Mouse (Mus musculus) kidney, embryonic 15.5 days (tissue): Measurements from ENCODE around the gene Hsf5. TPM values are rescaled to one million over a fixed set of nuclear protein-coding genes. Genes with fewer than 3 reads are reported as not detected.

Source experiments
- ATAC-seq: fragments of 200-750 bp; cut with Nextera tagmentation; replicated peaks from 2 replicates; pipeline ENCODE4 v1.8.0; 2017; ENCODE audit warnings: moderate TSS enrichment; ENCODE audit not compliant: low FRiP score
- H3K27ac ChIP-seq: fragments of 300-500 bp; sonication (generic); 2 replicates; pipeline ENCODE4 v1.5.1; 2015; ENCODE audit warnings: mild to moderate bottlenecking, inconsistent platforms
- H3K27me3 ChIP-seq: fragments of 300-500 bp; sonication (generic); 2 replicates; pipeline ENCODE4 v1.6.1; 2015; ENCODE audit warnings: inconsistent platforms
- H3K36me3 ChIP-seq: fragments of 300-500 bp; sonication (generic); 2 replicates; pipeline ENCODE4 v1.6.1; 2015; ENCODE audit warnings: inconsistent platforms
- H3K4me1 ChIP-seq: fragments of 300-500 bp; sonication (generic); 2 replicates; pipeline ENCODE4 v1.6.1; 2015; ENCODE audit warnings: inconsistent platforms
- H3K4me2 ChIP-seq: fragments of 300-500 bp; sonication (generic); 2 replicates; pipeline ENCODE4 v1.6.1; 2015; ENCODE audit warnings: moderate library complexity, mild to moderate bottlenecking, inconsistent platforms
- H3K4me3 ChIP-seq: fragments of 300-500 bp; sonication (generic); replicated peaks from 2 replicates; pipeline ENCODE4 v1.5.1; 2015; ENCODE audit warnings: mild to moderate bottlenecking, inconsistent platforms
- H3K9ac ChIP-seq: fragments of 300-500 bp; sonication (generic); 2 replicates; pipeline ENCODE4 v1.6.1; 2015; ENCODE audit warnings: mild to moderate bottlenecking, inconsistent platforms
- H3K9me3 ChIP-seq: fragments of 300-500 bp; sonication (generic); replicated peaks from 2 replicates; pipeline ENCODE4 v1.6.1; 2016; ENCODE audit warnings: inconsistent platforms
- WGBS: fragments of 180-500 bp; shearing (Covaris S2); methylation state at CpG from one replicate; pipeline ENCODE4 v1.1.7; 2015; ENCODE audit warnings: mixed read lengths; 5-methylcytosine and 5-hydroxymethylcytosine counted together
- polyA plus RNA-seq: library from polyadenylated mRNA; unstranded; fragments of >200 nt; fragmentation: Nextera tagmentation; extraction: Ambion mirVana; gene quantifications from 2 replicates; pipeline ENCODE4 v1.2.1, GENCODE M21; 2015

Gene Hsf5
- polyA plus RNA-seq, 1 experiment from 2014 or later = 0.26 TPM

GRCm38 (mm10) chr11:87615551-87615950 is 1.4 kb upstream of the Hsf5 start:
- Histone ChIP-seq H3K27me3 (no peaks in the 10 kb centered on the region), H3K4me2 (no peak overlapping the region), H3K9ac (no peak overlapping the region), H3K4me3 (no peak overlapping the region), H3K4me1 (no peaks in the 10 kb centered on the region), H3K27ac (no peak overlapping the region), H3K36me3 (peaks cover 83% of the 10 kb centered on the region), H3K9me3 (no peaks in the 10 kb centered on the region)
- no peak for ATAC-seq
- WGBS = 94% methylated on average over 5 of the region's 5 CpGs

- H3K4me3 ChIP-seq = no peak overlapping the region
- no peak overlapping the region for H3K9ac ChIP-seq
- peaks cover 79% of the 10 kb centered on the region for H3K36me3 ChIP-seq
- no peak for ATAC-seq
- no peaks in the 10 kb centered on the region for H3K9me3 ChIP-seq
- no peaks in the 10 kb centered on the region for H3K27me3 ChIP-seq
- WGBS = 94% methylated on average over 2 of the region's 2 CpGs
- no peaks in the 10 kb centered on the region for H3K4me1 ChIP-seq
- no peak overlapping the region for H3K27ac ChIP-seq
- no peak overlapping the region for H3K4me2 ChIP-seq
These were observed 1.0 kb upstream of the Hsf5 start for GRCm38 (mm10) chr11:87615952-87616351.

GRCm38 (mm10) chr11:87617606-87618005 is 642 bp downstream of the Hsf5 start:
- Histone ChIP-seq H3K36me3 (peaks cover 68% of the 10 kb centered on the region), H3K27ac (no peak overlapping the region), H3K9ac (no peak overlapping the region), H3K27me3 (no peaks in the 10 kb centered on the region), H3K4me3 (no peak overlapping the region), H3K9me3 (no peaks in the 10 kb centered on the region), H3K4me1 (no peaks in the 10 kb centered on the region), H3K4me2 (no peak overlapping the region)
- no peak for ATAC-seq
- 95% methylated on average over 32 of the region's 32 CpGs for WGBS

- no peaks in the 10 kb centered on the region for H3K4me1 ChIP-seq
- no peak overlapping the region for H3K9ac ChIP-seq
- H3K4me2 ChIP-seq = no peak overlapping the region
- 49% methylated on average over 4 of the region's 4 CpGs for WGBS
- no peaks in the 10 kb centered on the region for H3K9me3 ChIP-seq
- H3K36me3 ChIP-seq = peaks cover 36% of the 10 kb centered on the region
- no peak overlapping the region for H3K4me3 ChIP-seq
- no peaks in the 10 kb centered on the region for H3K27me3 ChIP-seq
- H3K27ac ChIP-seq = no peak overlapping the region
- ATAC-seq = peak; percentile 43; the same call in 1 of the 2 replicates
These were observed 6.2 kb downstream of the Hsf5 start for GRCm38 (mm10) chr11:87623160-87623559.

GRCm38 (mm10) chr11:87629859-87630258 is 12.9 kb downstream of the Hsf5 start:
- Histone ChIP-seq H3K27me3 (no peaks in the 10 kb centered on the region), H3K9me3 (no peaks in the 10 kb centered on the region), H3K9ac (no peak overlapping the region), H3K4me2 (no peak overlapping the region), H3K4me1 (no peaks in the 10 kb centered on the region), H3K4me3 (no peak overlapping the region), H3K27ac (no peak overlapping the region), H3K36me3 (peaks cover 6% of the 10 kb centered on the region; the same call in 1 of the 2 replicates)
- ATAC-seq = no peak
- 24% methylated on average over 10 of the region's 10 CpGs for whole genome bisulfite sequencing

- Histone ChIP-seq H3K4me3 (peak overlapping the region; percentile 48), H3K9ac (peak overlapping the region; percentile 63), H3K4me1 (peaks cover 8% of the 10 kb centered on the region), H3K4me2 (peak overlapping the region; percentile 76), H3K36me3 (no peaks in the 10 kb centered on the region; the same call in 1 of the 2 replicates), H3K27me3 (no peaks in the 10 kb centered on the region), H3K27ac (0 out of 2 replicates have a peak overlapping the region, but pooled peaks have one; percentile 45), H3K9me3 (no peaks in the 10 kb centered on the region)
- 15% methylated on average over 2 of the region's 2 CpGs for WGBS
- peak; percentile 29; the same call in 1 of the 2 replicates for ATAC-seq
These were observed 21.8 kb downstream of the Hsf5 start for GRCm38 (mm10) chr11:87638793-87639192.

GRCm38 (mm10) chr11:87639206-87639605 is 22.2 kb downstream of the Hsf5 start:
- H3K4me2 ChIP-seq = peak overlapping the region; percentile 76
- no peaks in the 10 kb centered on the region; the same call in 1 of the 2 replicates for H3K36me3 ChIP-seq
- ATAC-seq = peak; percentile 91
- WGBS = under 1% methylated on average over 29 of the region's 29 CpGs
- no peaks in the 10 kb centered on the region for H3K27me3 ChIP-seq
- peak overlapping the region; percentile 48 for H3K4me3 ChIP-seq
- peak overlapping the region; percentile 63 for H3K9ac ChIP-seq
- peaks cover 8% of the 10 kb centered on the region for H3K4me1 ChIP-seq
- 0 out of 2 replicates have a peak overlapping the region, but pooled peaks have one; percentile 45 for H3K27ac ChIP-seq
- H3K9me3 ChIP-seq = no peaks in the 10 kb centered on the region

- no peak overlapping the region for H3K27ac ChIP-seq
- H3K4me1 ChIP-seq = peaks cover 8% of the 10 kb centered on the region
- H3K9me3 ChIP-seq = no peaks in the 10 kb centered on the region
- ATAC-seq = no peak
- H3K9ac ChIP-seq = no peak overlapping the region
- H3K36me3 ChIP-seq = no peaks in the 10 kb centered on the region
- no peak overlapping the region for H3K4me2 ChIP-seq
- no peak overlapping the region for H3K4me3 ChIP-seq
- no peaks in the 10 kb centered on the region for H3K27me3 ChIP-seq
These were observed 25.9 kb downstream of the Hsf5 start for GRCm38 (mm10) chr11:87642865-87643264.

GRCm38 (mm10) chr11:87654693-87655092 is 37.7 kb downstream of the Hsf5 start:
- Histone ChIP-seq H3K27ac (no peak overlapping the region), H3K9ac (no peak overlapping the region), H3K4me1 (no peaks in the 10 kb centered on the region), H3K4me3 (no peak overlapping the region), H3K36me3 (no peaks in the 10 kb centered on the region), H3K9me3 (no peaks in the 10 kb centered on the region), H3K4me2 (no peak overlapping the region), H3K27me3 (no peaks in the 10 kb centered on the region)
- WGBS = 82% methylated on average over 5 of the region's 5 CpGs
- ATAC-seq = no peak

GRCm38 (mm10) chr11:87659216-87659615 is 42.3 kb downstream of the Hsf5 start:
- no peak for ATAC-seq
- WGBS = 70% methylated on average over 7 of the region's 7 CpGs

GRCm38 (mm10) chr11:87662407-87662806 is 45.4 kb downstream of the Hsf5 start, which contains the start of gene Rnf43:
Gene Rnf43, plus strand, starts transcription at chr11:87662722.
- H3K27ac ChIP-seq = peak within 1 kb of the TSS; percentile 34
- WGBS = under 1% methylated on average over 8 of the region's 8 CpGs

More at GRCm38 (mm10) chr11:87659216-87659615, 42.3 kb downstream of the Hsf5 start:
- H3K36me3 ChIP-seq = no peaks in the 10 kb centered on the region
- H3K4me3 ChIP-seq = no peak overlapping the region
- no peak overlapping the region for H3K4me2 ChIP-seq
- peaks cover 7% of the 10 kb centered on the region for H3K4me1 ChIP-seq
- no peak overlapping the region for H3K9ac ChIP-seq
- H3K27ac ChIP-seq = no peak overlapping the region
- H3K27me3 ChIP-seq = peaks cover 14% of the 10 kb centered on the region
- no peaks in the 10 kb centered on the region for H3K9me3 ChIP-seq

GRCm38 (mm10) chr11:87662822-87663221 is 45.9 kb downstream of the Hsf5 start:
- ATAC-seq = no peak
- peaks cover 19% of the 10 kb centered on the region for H3K27me3 ChIP-seq

More at GRCm38 (mm10) chr11:87662407-87662806, 45.4 kb downstream of the Hsf5 start, which contains the start of gene Rnf43:
- H3K4me2 ChIP-seq = peak within 1 kb of the TSS; percentile 64
- peak within 1 kb of the TSS; percentile 49 for H3K9ac ChIP-seq
- peak; percentile 86 for ATAC-seq
- no peaks in the 10 kb centered on the region for H3K9me3 ChIP-seq
- H3K4me3 ChIP-seq = peak within 1 kb of the TSS; percentile 48
- H3K36me3 ChIP-seq = no peaks in the 10 kb centered on the region
- peaks cover 7% of the 10 kb centered on the region for H3K4me1 ChIP-seq
- peaks cover 19% of the 10 kb centered on the region for H3K27me3 ChIP-seq

GRCm38 (mm10) chr11:87663948-87664347 is 47.0 kb downstream of the Hsf5 start:
- Histone ChIP-seq H3K9ac (no peak overlapping the region; the same call in 1 of the 2 replicates), H3K4me2 (peak overlapping the region; percentile 43), H3K27me3 (peaks cover 19% of the 10 kb centered on the region), H3K27ac (no peak overlapping the region), H3K9me3 (no peaks in the 10 kb centered on the region), H3K36me3 (no peaks in the 10 kb centered on the region), H3K4me1 (peaks cover 7% of the 10 kb centered on the region), H3K4me3 (peak overlapping the region; percentile 48)
- 60% methylated on average over 6 of the region's 6 CpGs for WGBS
- ATAC-seq = no peak

More at GRCm38 (mm10) chr11:87662822-87663221, 45.9 kb downstream of the Hsf5 start:
- Histone ChIP-seq H3K9ac (peak overlapping the region; percentile 49), H3K4me2 (peak overlapping the region; percentile 64), H3K36me3 (no peaks in the 10 kb centered on the region), H3K9me3 (no peaks in the 10 kb centered on the region), H3K4me3 (peak overlapping the region; percentile 48), H3K4me1 (peaks cover 7% of the 10 kb centered on the region), H3K27ac (peak overlapping the region; percentile 34)
- WGBS = 6% methylated on average over 14 of the region's 14 CpGs
